In genomic region chr17:83178483-83179150, GRCm38 (mm10) we compare ENCODE assay signal across 14 mouse cellular contexts. TPM values are rescaled to one million over a fixed set of nuclear protein-coding genes. Genes with fewer than 3 reads are reported as not detected.
DNase-seq lines count a peak whose midpoint lies in the region; ATAC-seq lines count a peak whose summit lies in the region.
"Had no signal": no experiment of that assay in that cellular context is flagged by ENCODE, and none has a peak within 500 bp of the region (broad histone marks: within the 10 kb centered on the region; RNA-seq: fewer than 3 reads in every experiment).

No protein-coding gene starts in this region.

- H3K4me2 ChIP-seq in lung, embryonic 15.5 days, result no peak overlapping the region
- H3K4me2 ChIP-seq: hindbrain, embryonic 12.5 days; midbrain, embryonic 11.5 days; neural tube, embryonic 13.5 days had no signal

- no peak for DNase-seq in lung, postnatal 25 days (ENCODE audit: low spot score)
- no peak for DNase-seq in embryonic facial prominence, embryonic 10.5 days (ENCODE audit: low spot score)
- DNase-seq in kidney, postnatal 14 days, result peak; percentile 72
- peak; percentile 56 for DNase-seq in mesoderm, embryonic 11.5 days (ENCODE audit: low read depth, low spot score)
- DNase-seq in right cerebral cortex, postnatal 36 days (ENCODE audit: low spot score in 2 of 2), result no peak
- no peak for DNase-seq in heart, postnatal 36 days
- DNase-seq: gastrocnemius, postnatal 36 days; layer of hippocampus, adult 9-11 months had no signal

- no peaks in the 10 kb centered on the region for H3K36me3 ChIP-seq in lung, embryonic 15.5 days
- no peaks in the 10 kb centered on the region for H3K36me3 ChIP-seq in embryonic facial prominence, embryonic 10.5 days (replicated peaks)
- H3K36me3 ChIP-seq: hindbrain, embryonic 12.5 days; neural tube, embryonic 13.5 days had no signal

- no peaks in the 10 kb centered on the region for H3K27me3 ChIP-seq in lung, embryonic 15.5 days
- H3K27me3 ChIP-seq in embryonic facial prominence, embryonic 10.5 days (replicated peaks; ENCODE audit: low read depth, poor library complexity, severe bottlenecking), result peaks cover 28% of the 10 kb centered on the region; the same call in 1 of the 2 replicates
- H3K27me3 ChIP-seq: hindbrain, embryonic 12.5 days had no signal

- H3K27ac ChIP-seq in lung, embryonic 15.5 days, result no peak overlapping the region
- H3K27ac ChIP-seq in embryonic facial prominence, embryonic 10.5 days (replicated peaks), result peak overlapping the region; percentile 64
- H3K27ac ChIP-seq: hindbrain, embryonic 12.5 days; liver, embryonic 14.5 days had no signal

- 33% methylated on average over 9 of the region's 9 CpGs for WGBS in lung, embryonic 15.5 days
- 40% methylated on average over 9 of the region's 9 CpGs for WGBS in embryonic facial prominence, embryonic 10.5 days

- intact Hi-C loops in heart, postnatal 36 days (cut with DNase I), result no loop called here

- H3K4me1 ChIP-seq in lung, embryonic 15.5 days, result peaks cover 22% of the 10 kb centered on the region
- peaks cover 68% of the 10 kb centered on the region for H3K4me1 ChIP-seq in embryonic facial prominence, embryonic 10.5 days

- H3K9me3 ChIP-seq in lung, embryonic 15.5 days, result no peaks in the 10 kb centered on the region
- H3K9me3 ChIP-seq in embryonic facial prominence, embryonic 10.5 days, result no peaks in the 10 kb centered on the region
- H3K9me3 ChIP-seq: hindbrain, embryonic 12.5 days; neural tube, embryonic 13.5 days had no signal

- H3K4me3 ChIP-seq in lung, embryonic 15.5 days, result no peak overlapping the region
- H3K4me3 ChIP-seq in embryonic facial prominence, embryonic 10.5 days, result no peak overlapping the region
- H3K4me3 ChIP-seq: hindbrain, embryonic 12.5 days; neural tube, embryonic 13.5 days had no signal

- H3K9ac ChIP-seq in lung, embryonic 15.5 days, result no peak overlapping the region
- H3K9ac ChIP-seq: hindbrain, embryonic 12.5 days; liver, embryonic 14.5 days; neural tube, embryonic 13.5 days had no signal

- 0 out of 2 replicates have a peak, but pooled peaks have one; percentile 4 for ATAC-seq in lung, embryonic 15.5 days (ENCODE audit: borderline replicate concordance, extremely low read depth, low FRiP score, low TSS enrichment)
- ATAC-seq: forebrain, embryonic 14.5 days had no signal

RNA-seq across cellular contexts. Expression of gene Pkdcc, which starts 36.5 kb away (rescaled TPM):
- polyA plus RNA-seq in lung, embryonic 15.5 days (2015; fragmentation: Nextera tagmentation; extraction: Ambion mirVana), result 13.3 and 13.4 TPM in 2 replicates
- polyA plus RNA-seq in embryonic facial prominence, embryonic 10.5 days (2016; fragmentation: Nextera tagmentation; extraction: Ambion mirVana), result 15.1 and 17.5 TPM in 2 replicates
- 10 to 100 TPM; 34.5 to 37.4 TPM for total RNA-seq in heart, postnatal 36 days (2021)

Comparison
In these comparisons a context has a peak if more than half of its experiments do, and no peak if none do; other contexts are left out.
1. DNase-seq: peak in kidney, postnatal 14 days (single experiment) and mesoderm, embryonic 11.5 days (single experiment); none in lung, postnatal 25 days (single experiment), embryonic facial prominence, embryonic 10.5 days (single experiment), right cerebral cortex, postnatal 36 days (0 of 2) and heart, postnatal 36 days (0 of 2).